Mouse (Mus musculus): ENCODE measurements around the gene Uimc1.

Gene Uimc1

DNA sequence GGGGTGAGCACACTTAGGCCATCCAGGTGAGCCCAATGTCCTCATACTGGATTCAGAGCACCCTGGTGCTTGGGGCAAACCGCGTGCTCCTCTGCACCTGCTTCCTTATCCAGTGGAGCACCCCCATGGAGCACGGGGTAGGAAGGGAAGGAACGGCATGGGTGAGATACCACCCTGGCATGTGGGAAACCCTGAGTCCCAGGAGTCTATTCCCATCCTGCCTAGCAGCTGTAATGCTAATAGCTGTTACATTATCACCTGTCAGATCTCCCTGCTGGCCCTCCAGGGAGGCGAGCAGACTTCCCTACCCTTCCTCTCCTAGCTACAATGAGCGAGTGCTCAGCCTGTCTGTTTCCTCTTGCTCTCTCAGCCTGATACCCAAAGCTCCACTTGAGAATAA is 104.9 kb downstream of the Uimc1 start:
- DNase-seq (ENCODE audit: low spot score in 2 of 2): no peak

DNA sequence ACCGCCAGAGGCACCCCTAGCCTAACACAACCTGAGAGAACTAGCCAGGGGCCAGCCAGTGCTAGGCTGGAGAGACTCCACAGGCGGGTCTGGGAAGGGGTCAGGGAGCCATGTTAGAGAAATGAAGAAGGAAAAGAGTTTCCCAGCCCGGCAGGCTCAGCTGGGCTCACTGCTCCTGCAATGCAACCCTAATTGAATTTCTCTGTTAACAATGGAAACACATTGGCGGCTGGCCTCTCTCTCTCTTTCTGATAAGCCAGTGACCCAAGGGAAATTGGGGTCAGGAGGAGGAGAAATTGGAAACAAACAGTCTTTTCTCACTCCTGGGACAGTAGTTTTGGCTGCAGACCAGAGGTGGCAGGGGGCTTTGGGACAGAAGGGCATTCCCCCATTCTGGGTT is 105.5 kb downstream of the Uimc1 start:
- no peak for DNase-seq (ENCODE audit: low spot score in 2 of 2)

GRCm38 (mm10) chr13:54992215-54992614 is 107.9 kb downstream of the Uimc1 start:
- no peak for DNase-seq (ENCODE audit: low spot score in 2 of 2)

- no peak for DNase-seq (ENCODE audit: low spot score in 2 of 2)
These were observed 111.8 kb downstream of the Uimc1 start for GRCm38 (mm10) chr13:54988181-54988760.

- no peak for DNase-seq (ENCODE audit: low spot score in 2 of 2)
These were observed 112.7 kb downstream of the Uimc1 start for GRCm38 (mm10) chr13:54987405-54987804.

DNA sequence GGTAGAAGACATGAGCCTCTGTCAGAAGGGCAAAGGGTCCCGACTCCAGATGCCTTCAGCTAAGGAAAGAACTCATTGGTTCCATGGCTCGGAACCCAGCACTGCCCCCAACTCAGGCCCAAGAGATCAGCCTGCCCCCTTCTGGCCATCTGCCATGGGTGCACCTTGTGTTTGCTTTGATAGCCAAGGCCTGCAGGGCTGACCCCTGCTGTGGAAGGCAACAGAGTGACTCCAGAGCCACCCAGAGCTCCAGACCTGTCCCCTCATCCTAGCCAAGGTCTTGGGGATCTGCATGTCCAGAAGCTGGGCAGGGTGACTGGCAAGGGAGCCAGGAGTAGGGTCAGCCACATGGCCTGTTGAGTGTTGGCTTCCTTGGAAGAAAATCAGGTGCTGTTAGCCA is 116.5 kb downstream of the Uimc1 start:
- no peak for DNase-seq (ENCODE audit: low spot score in 2 of 2)

GRCm38 (mm10) chr13:54983001-54983400 is 117.1 kb downstream of the Uimc1 start:
- DNase-seq (ENCODE audit: low spot score in 2 of 2): no peak

GRCm38 (mm10) chr13:54980957-54981356 is 119.1 kb downstream of the Uimc1 start:
- no peak for DNase-seq (ENCODE audit: low spot score in 2 of 2)

DNA sequence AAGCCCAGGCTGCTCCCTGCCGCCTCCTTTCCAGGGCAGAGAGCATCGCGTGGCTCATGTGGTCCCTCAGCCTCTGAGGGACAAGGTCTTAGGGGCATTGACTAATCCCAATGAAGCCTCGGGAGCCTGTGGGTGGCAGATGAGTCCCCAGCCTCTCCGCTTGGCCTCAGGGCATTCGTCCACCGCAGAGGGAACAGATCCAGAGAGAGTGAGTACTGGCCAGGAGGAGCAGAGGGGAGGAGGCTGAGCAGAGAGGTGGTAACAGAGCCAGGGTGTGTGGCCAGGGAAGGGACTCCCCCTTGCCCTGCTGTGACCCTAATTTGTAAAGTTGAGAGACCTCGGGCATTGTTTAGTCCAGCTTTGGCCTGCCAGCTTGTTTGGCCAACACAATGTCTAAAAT is 121.3 kb downstream of the Uimc1 start:
- no peak for DNase-seq (ENCODE audit: low spot score in 2 of 2)

Measured in spleen, postnatal 14 days (tissue).